Mouse (Mus musculus) T-cell, adult 2 months (primary cell): ENCODE measurements around the gene Def8.

Experiments used
- DNase-seq: peaks from one replicate; pipeline ENCODE4 v3.0.0; 2022; ENCODE audit warnings: low spot score

The Def8 gene

DNA sequence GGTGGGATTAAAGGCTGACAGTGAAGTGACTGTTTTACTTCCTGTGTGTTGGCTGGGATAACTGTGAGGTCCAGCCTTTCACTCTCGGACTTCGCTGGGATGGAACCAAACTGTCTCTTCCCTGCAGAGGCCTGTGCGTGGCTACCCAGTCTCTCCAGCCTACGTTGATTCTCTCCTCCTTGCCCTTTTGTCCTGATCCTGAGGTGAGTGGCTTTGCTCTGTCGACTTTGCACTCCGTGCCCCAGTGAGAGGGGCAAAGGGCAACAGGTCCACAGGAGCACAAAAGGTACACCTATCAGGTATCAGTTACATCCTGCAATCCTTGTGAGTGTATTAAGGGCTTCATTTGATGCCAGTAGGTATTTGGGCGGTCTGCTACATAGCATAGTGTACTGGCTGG, at the start of gene Def8:
Gene Def8, plus strand, starts transcription at position 87 of the 400 bp plus-strand sequence.
- no peak for DNase-seq

- DNase-seq: peak; percentile 91
These were observed 49.1 kb upstream of the Def8 start for GRCm38 (mm10) chr8:123374239-123374578.

DNA sequence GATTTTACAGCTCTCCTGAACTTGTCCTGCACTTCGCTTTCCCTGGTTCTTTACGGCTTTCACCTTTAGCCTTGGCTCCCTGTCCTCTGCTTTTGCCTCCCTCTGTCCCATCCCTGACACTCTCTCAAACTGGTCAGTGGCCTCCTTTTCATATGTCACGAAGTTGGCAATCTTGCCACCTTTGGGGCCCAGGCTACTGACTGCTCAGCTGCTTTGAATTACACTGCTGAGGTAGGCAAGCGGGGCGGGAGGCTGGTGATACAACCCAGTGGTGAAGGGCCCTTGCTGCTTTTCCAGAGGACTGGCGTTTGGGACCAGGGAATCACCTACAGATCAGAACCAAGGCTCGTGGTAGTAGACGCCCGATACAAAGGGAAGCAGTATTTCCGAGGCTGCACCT, 47.6 kb upstream of the Def8 start:
- DNase-seq: no peak

DNA sequence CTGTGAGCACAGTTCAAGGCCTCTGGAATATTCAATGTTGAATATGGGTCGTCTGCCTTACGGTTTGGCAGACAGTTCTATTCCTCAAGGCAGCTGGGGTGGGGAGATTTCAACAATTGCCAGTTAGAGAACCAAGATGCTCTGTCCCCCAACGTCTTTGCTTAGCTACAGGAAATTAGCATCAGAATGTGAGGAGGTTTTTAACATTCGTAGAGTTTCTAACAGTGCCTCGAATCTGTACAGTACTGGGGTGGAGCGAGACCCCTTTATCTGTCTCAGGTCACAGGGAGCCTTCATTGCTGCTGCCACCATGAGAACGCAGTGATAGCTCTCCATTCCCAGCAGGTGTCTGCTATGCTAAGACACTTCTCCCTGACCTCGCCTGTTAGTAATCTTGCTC, 47.2 kb upstream of the Def8 start:
- no peak for DNase-seq

- no peak for DNase-seq
These were observed 41.6 kb upstream of the Def8 start for GRCm38 (mm10) chr8:123381711-123382110.

DNA sequence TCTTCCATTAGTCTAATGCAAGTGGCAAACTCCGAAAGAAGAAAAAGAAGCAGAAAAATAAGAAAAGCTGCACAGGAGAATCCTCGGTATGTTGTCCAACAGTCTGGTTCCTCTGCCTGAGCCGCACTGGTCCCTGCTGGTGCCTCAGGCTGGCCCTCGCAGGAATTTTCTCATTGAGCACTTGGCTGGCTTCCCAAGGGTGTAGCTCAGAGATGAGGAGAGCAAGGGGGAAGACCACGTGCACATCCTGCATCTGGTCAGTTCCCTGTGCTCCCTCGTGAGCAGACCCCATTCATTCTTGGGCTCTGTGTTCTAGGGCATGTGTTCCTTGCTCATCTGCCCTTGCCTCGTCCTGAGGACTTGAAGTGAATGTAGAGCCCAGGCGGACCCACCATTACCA, 40.8 kb upstream of the Def8 start:
- DNase-seq: no peak

DNA sequence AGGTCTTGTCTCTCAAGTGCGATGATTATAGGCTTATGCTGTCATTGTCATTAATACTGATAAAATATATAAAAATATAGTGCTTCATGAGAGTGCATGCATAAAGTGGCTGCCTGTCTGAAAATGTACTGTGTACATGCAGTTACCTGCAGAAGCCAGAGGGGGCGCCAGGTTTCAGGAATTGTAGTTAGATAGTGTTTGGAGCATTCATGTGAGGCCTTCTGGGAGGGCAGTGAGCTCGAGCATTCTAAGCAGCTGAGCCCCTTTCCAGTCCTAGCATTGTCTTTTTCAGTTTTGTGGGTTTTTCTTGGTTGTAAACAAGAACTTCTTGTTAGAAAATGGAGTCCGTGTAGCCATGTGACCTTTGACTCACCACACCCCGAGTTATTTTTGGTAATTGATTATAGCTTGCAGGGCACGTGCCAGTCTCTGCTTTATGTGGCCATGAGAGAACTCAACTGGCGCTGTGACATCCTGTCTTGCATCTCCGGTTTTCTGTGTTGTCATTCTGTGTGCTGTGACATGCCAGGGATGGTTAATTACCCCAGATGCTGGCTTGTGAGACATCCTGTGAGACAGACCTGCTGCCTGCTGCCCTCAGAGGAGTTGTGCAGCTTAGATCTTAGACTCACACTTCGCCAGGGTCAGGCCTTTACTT, 38.3 kb upstream of the Def8 start:
- DNase-seq: peak; percentile 76

DNA sequence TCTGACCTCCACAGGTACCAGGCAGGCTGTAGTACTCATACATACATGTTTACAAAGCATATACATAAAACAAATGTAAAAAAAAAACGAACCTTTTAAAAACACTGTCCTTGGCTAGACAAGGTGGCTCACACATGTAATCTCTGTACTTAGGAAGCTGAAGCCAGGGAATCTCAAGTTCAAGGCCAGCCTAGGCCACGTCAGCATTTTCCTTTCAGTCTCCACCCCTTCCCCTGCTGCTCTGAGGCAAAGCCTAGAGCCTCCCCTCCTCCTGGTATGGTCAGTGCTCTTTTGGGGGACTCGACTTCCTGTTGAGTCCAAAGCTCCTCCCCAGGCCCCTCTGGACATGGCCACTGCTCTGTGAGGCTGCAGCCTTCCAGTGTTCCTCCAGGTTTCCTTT, 36.3 kb upstream of the Def8 start:
- DNase-seq: no peak

DNA sequence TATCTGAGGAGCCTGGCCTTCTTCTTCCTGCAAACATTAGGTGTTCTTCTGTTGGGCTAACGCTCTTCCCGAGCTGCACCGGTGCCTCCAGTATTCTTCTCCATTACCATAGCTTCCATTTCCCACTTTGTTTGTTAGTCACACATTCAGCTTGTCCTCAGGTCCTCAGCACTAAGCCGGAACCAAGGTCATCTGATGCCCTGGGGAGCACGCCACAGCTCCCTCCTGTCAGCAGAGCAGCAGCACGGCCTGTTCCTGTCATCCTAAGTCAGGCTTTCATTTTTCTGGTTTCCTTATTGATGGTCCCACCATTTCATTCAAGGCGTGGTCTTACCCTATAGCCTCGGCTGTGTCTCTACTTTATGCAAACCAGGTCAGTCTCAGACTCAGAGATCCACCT, 35.5 kb upstream of the Def8 start:
- DNase-seq: no peak

GRCm38 (mm10) chr8:123389026-123389425, 34.3 kb upstream of the Def8 start:
- no peak for DNase-seq

DNA sequence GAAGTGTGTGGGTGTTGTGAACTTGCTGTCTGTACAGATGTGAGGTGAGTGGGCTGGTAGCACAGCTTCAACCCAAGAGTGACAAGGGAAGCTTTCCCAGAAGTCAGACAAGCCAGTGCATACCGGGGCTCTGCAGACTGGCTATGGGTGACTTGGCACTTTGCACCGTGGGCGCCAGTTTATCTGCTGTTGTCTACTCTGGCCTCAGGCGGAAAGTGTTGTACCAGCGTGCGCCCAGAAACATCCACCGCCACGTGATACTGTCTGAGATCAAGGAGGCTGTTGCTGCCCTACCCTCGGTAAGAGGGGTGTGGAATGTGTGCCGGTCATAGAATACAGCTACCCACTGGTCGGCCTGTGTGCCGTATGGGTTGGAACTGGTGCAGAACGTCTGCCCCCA, 25.0 kb upstream of the Def8 start:
- DNase-seq: no peak

- no peak for DNase-seq
These were observed 21.4 kb upstream of the Def8 start for GRCm38 (mm10) chr8:123401936-123402335.

GRCm38 (mm10) chr8:123402730-123403326, 20.5 kb upstream of the Def8 start:
- no peak for DNase-seq

DNA sequence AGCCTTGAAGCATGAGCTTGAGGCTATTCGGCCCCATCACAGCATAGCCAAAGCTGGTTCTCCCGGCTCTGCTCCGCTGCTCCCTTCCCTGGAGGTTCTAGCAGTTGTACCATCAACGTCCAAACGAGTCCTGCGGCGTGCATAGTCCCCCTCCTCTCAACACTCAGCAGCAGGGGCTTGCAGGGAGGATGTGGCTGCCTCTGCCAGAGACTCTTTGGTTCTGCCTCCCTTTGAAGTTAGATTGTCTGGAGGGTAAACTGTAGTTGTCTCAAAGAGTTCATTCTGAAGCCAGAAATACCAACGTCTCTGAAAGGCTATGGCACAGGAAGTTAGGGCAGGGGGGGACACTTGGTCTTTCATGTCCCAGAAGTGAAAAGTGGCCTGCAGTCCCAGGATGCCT, 18.8 kb upstream of the Def8 start:
- peak; percentile 73 for DNase-seq

DNA sequence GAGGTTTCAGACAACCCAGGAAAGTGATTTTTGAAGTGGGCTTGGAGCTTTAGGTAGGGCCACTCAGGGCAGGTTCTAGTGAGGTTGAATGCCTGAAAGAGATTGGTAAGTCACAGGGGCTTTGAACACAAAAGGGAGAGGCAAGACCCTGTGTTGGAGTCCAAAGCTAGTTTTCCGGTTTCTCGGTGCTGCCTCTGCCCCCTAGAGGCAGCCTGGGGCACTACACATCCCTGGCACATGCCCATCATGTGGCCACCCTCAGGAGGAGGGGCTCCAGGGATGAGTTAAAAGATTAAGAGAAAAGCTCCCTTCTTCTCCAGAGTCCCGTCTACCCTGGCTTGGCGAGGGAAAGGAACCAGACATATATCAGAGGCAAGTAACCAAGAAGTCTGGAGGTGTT, 16.5 kb upstream of the Def8 start, which contains the start of gene Mc1r:
Gene Mc1r, plus strand, starts transcription at position 322 of the 400 bp plus-strand sequence.
- peak; percentile 73 for DNase-seq

GRCm38 (mm10) chr8:123407612-123408011, 15.7 kb upstream of the Def8 start:
- DNase-seq: no peak

- no peak for DNase-seq
These were observed 14.5 kb upstream of the Def8 start for GRCm38 (mm10) chr8:123408586-123409544.

DNA sequence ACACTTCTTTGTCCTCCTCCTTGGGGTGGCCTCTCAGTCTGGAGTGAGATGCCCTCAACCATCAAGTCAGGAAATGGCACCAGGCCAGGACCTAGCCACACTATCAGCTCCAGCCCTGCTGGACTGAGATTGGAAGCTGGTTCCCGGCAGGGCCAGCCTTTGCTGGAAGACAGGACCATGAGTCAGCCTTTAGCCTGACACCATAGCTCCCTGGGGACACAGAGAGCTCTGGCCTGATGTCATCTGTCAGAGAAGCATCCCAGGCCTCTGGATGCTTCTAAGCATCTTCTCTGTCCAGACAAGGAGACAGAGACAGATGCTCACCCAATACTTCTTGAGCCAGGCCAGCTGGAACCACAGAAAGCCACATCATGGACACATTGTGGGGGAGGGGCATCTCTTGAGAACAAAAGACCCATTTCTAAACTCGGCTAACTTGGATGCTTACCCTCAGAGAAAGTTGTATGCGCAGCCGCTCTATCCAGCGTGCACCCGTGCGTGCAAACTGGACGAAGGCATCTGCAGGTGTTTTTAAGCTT, 13.2 kb upstream of the Def8 start:
- DNase-seq: no peak

DNA sequence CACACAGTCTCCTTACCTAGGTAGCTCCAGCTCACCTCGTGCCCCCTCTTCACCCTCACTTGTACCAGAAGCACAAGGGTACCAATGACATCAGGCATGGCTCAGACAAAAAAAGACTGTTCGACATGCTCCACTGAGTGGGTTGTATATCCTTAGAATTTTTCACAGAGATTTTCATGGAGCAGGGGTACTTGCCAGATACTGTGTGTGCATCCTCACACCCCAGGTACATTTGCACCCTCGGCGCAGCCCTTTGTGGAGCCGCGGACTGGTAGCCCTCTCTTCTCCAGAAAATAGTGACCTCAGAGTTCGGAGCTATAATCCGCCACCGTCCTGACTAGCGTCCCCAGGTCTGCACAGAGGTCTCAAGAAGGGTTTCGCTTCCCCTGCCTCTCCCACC, 12.5 kb upstream of the Def8 start:
- DNase-seq: no peak

- peak; percentile 63 for DNase-seq
These were observed 12.1 kb upstream of the Def8 start, which contains the start of gene Tubb3 for GRCm38 (mm10) chr8:123411246-123411645. Gene Tubb3, plus strand, starts transcription at chr8:123411424.

GRCm38 (mm10) chr8:123411781-123412327, 11.5 kb upstream of the Def8 start:
- DNase-seq: no peak

DNA sequence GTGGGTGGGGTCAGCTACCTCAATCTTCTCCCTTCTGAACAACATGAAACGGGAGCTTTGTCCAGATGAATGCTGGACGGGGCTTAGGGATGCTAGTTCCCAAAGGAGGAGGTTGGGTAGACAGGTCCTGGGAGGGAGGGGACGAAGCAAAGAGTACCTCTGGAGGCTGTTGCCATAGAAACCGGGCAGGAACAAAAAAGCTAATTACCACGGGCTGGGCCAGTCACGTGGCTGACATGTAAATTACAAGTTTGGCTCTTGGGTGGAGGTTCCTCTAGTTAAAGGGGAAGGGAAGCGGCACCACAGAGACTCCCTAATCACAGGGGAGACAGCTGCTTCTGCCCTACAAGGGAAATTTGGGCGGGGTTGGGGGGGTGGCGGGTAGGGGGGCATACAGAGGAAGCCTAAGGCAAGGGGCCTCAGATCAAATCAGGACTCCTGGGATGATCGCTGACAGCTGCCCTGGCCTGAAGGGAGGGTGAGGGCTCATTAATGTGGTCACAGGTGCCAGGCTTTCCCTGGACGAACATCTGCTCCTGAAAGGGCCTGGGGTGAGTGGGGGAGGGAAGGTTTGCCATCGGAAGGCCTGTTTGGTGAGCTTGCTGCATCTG, 10.7 kb upstream of the Def8 start:
- peak; percentile 45 for DNase-seq
